Mouse (Mus musculus): Measurements from ENCODE around the gene Rbfox2.

DNA sequence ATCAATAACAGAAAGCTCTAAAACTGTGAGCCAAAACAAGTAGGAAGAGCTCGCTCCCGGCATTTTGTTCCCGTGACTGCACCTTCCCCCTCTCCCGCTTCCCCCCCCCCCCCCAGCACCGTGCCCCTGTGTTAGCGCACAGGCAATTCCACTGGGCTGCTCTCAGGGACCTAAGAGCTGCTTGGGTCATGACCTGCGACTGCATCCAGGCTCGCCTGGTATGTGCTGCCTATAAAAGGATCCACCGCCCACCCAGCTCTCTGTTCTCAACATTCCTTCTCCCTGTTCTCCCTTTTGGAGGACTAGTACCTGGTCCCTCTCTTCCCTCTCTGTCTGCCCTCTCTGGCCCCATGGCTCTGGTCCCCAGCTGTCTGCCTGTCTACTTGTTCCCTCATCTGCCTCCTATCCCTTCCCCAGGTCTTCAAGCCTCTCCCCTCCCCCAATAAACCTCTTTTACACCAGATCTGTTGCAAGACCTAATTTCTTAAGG is 267.5 kb downstream of the Rbfox2 start:
- TF ChIP-seq POLR2A (IDR thresholded peaks at IDR 0.05; ENCODE audit: low read depth, low read length) (no peak), CTCF (IDR thresholded peaks at IDR 0.05; ENCODE audit: extremely low read depth, insufficient read length, insufficient replicate concordance, low read depth, low read length) (no peak)

Measured in small intestine, adult 2 months (tissue).